Mouse (Mus musculus): ENCODE data around the gene Cphx2.
"Not testable (repeated sequence)": the region's sequence is repeated elsewhere in the genome, so short reads cannot be mapped to it uniquely, and the experiment has no call there.

Cphx2 gene

DNA sequence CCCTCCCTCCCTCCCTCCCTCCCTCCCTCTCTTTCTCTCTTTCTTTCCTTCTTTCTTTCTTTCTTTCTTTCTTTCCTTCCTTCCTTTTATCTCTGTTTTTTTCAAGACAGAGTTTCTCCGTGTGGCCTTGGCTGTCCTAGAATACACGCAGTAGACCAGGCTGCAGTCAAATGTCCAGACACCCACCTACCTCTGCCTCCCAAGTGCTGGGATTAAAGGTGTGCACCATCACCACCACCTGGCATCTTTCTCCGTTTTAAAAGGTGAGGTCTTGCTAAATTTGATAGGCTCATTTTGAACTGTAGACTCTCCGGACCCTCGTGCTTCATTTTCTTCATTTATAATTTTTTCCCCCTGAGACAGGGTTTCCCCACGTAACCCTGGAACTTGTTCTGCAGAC lies at the start of gene Cphx2:
Gene Cphx2 (plus strand): TSS at position 301 of the 400 bp plus-strand sequence.
- not testable (repeated sequence) for DNase-seq

GRCm38 (mm10) chr14:26034364-26034763 lies 47.0 kb upstream of the Cphx2 start:
- not testable (repeated sequence) for DNase-seq

GRCm38 (mm10) chr14:26035439-26035838 lies 45.9 kb upstream of the Cphx2 start:
- DNase-seq: not testable (repeated sequence)

GRCm38 (mm10) chr14:26042611-26043010 lies 38.7 kb upstream of the Cphx2 start, which contains the start of gene Gm9780:
TSS of gene Gm9780 (minus strand) at chr14:26042711.
- not testable (repeated sequence) for DNase-seq

DNA sequence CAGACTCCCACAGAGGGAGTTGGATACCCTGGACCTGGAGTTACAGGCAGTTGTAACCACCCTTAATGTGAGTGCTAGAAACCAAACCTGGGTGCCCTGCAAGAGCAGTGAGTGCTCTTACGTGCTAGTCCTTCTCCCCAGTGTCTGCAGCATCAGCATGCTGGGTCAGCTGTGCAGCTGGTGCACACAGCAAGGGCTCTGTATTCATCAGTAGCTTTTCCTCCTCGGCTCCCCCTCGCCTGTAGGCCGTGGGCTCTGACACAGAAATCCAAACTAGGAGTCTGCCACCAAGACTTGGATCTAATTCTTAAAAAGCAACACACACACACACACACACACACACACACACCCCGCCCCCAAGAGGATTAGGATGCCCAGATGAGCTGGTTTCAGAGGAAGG lies 36.3 kb upstream of the Cphx2 start:
- not testable (repeated sequence) for DNase-seq

DNA sequence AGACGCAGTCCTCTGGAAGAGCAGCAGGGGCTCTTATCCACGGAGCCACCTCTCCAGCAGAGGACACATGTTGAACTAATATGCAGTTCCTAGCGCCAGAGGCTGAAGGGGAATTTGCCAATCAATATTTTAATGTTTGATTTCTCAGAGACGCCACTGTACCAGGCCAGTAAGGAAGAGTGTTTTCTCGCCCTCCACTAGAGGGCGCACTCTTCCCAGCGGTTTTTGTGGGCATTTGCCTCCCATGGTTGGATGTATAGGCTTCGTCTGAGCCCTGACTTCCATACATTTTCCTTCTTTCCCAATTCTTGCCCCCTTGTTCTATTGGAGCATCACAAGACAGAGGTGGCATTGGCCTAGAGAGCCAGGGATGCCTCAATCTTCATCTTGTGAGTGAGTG lies 34.3 kb upstream of the Cphx2 start:
- DNase-seq: not testable (repeated sequence)

DNA sequence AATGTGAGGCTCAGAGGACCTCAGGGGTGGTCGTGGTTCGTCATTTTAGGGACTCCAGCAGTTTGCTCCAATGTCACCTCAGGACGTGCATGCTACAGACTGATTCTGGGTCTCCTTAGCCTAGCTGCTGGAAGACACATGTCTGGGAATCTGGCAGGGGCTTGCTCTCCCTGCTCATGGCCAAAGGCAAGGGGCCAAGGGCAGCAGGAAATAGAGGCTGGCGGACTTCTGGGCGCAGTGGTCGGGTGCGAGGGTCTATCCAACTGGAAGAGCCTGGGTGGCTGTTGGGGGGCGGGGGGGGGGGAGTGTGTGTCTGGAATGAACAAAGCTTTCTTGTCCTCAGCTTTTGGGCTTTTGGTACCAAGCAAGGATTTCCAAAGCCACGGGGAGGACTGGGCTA lies 32.5 kb upstream of the Cphx2 start:
- DNase-seq: not testable (repeated sequence)

GRCm38 (mm10) chr14:26058184-26058583 lies 23.1 kb upstream of the Cphx2 start:
- DNase-seq: not testable (repeated sequence)

DNA sequence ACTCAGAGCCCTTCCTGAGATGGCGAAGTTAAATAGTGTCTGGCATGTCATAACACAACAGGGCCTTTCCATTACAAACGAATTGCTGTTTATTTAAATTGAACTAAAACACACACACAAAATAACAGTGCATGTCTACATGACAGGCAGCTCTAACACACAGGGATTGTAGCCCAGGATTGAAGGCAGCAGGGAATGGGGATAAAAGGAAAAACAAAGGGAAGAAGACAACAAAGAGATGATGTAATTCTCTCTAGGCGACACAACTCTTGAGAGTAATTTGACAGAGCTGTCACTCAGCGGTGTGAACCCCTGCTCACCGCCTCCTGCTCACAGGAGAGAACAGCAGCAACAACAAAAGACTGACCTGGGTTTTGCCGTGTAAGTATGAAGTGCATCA lies 22.0 kb upstream of the Cphx2 start:
- DNase-seq: not testable (repeated sequence)

DNA sequence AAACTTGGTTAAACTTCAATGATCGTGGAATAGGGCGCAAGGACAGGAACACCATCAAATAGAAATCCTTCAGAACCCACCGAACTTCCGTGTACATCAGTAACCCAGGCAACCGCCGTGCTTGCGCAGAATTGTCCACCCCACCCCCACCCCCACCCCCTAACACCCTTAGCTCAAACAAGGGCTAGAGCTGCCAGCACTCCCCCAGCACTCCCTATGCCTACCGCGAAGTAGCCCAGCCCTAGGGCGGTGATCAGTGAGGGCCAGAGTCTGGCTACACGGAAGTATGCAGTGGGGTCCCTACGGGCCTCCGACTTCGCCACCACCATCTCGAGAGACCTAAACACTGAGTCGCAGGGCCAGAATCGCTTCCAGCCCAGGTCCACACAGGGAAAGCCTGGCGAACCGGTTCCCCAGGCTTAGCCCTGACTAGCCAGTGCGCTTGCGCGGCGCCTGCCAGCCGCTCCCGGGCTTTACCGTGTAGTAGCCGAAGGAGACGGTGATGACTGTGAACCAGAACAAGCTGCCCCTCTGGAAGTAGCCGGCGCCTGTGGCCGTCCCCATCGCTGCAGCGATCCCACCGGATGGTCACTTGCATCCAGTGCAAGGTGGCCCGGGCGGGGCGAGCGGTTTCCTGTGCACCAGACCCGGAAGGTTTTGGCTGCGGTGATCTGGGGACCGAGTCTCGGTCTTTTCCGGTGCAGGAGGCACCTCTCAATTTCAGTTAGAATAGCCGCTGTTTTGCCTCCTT lies 14.6 kb upstream of the Cphx2 start:
- not testable (repeated sequence) for DNase-seq

GRCm38 (mm10) chr14:26067325-26067633 lies 14.0 kb upstream of the Cphx2 start, which contains the start of gene Tmem254c:
TSS of gene Tmem254c (minus strand) at chr14:26067355.
- DNase-seq: not testable (repeated sequence)

- not testable (repeated sequence) for DNase-seq
Measured at GRCm38 (mm10) chr14:26076620-26077390, 4.5 kb upstream of the Cphx2 start.

- not testable (repeated sequence) for DNase-seq
Measured at GRCm38 (mm10) chr14:26081997-26082396, 681 bp downstream of the Cphx2 start, which contains the start of gene Cphx3. TSS of gene Cphx3 (plus strand) at chr14:26082297.

DNA sequence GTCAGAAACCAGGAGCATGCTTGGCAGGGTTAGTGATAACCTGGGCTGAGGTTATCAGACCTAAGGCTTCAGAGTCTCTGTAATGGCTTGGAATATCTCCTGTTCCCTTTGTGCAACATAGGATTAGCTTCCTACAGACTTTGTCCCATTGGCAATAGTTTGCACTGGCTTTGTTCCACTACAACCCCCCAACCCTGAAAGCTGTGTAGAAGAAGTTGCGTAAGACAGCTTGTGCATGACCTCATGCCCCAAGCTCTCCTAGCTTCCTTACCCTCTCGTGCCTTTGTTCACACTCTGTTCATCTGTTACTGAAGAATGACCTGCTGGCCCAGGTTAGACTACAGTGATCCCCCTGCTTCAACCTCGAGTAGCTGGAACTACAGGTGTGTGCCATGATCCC lies 16.3 kb downstream of the Cphx2 start:
- not testable (repeated sequence) for DNase-seq

GRCm38 (mm10) chr14:26118150-26118549 lies 36.8 kb downstream of the Cphx2 start, which contains the start of gene Duxbl2:
TSS of gene Duxbl2 (plus strand) at chr14:26118349.
- not testable (repeated sequence) for DNase-seq

DNA sequence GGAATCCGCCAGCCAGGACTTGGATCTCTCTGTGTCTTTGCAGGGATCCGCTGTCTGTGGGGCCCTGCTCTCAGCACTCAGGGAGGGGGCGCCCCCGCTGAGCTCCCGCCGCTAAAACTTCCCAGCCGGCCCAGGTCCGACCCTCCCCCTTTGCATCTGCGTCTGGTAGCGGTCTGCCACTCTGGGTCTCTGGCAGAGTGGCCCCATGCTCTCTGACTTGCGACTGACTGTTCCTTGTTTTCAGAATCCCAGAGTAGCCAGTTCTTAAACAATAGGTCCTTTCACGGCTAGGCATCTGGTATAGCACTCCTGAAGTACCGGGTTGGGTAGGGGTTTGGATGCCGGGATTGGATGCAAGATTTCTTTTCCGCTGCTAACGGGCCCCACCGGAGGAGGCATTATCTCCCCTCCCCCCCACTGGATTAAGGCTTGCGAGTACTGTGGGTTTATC lies 37.3 kb downstream of the Cphx2 start:
- DNase-seq: not testable (repeated sequence)

DNA sequence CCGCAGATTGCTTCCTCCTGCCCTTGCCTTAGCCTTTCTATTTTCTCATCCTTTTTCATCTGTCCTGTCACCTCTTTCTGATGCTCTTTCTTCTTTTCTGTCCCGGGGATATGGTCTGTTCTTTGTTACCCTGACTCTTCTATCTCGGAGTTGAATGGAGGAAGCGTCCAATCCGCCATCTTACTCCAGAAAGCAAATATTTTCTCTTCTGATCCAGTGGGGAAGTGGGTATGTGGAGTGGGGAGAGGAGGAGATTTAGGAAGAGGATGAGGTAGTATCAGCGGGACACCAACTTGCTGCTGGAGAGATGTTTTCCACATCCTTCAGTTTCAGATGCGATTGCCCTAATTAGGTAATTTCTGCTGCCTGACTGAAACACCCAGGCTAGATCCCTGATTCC lies 37.8 kb downstream of the Cphx2 start:
- DNase-seq: not testable (repeated sequence)

All from kidney, adult 9 months (tissue).